Mouse (Mus musculus): ENCODE measurements around the gene Ttf2. TPM values are rescaled to one million over a fixed set of nuclear protein-coding genes. Genes with fewer than 3 reads are reported as not detected.

Ttf2 gene
- polyA plus RNA-seq, 1 experiment from 2014 or later: 6.7 TPM

- ATAC-seq (ENCODE audit: insufficient read depth): no peak
- Histone ChIP-seq H3K4me2 (no peak overlapping the region), H3K4me3 (replicated peaks) (no peak overlapping the region), H3K27me3 (no peaks in the 10 kb centered on the region), H3K9me3 (replicated peaks) (no peaks in the 10 kb centered on the region), H3K27ac (replicated peaks) (no peak overlapping the region), H3K4me1 (replicated peaks) (no peaks in the 10 kb centered on the region; the same call in 1 of the 2 replicates), H3K9ac (no peak overlapping the region), H3K36me3 (replicated peaks) (no peaks in the 10 kb centered on the region)
- WGBS (ENCODE audit: insufficient replicate concordance): 67% methylated on average over 6 of the region's 6 CpGs
Measured at GRCm38 (mm10) chr3:101005392-101005791, 35.9 kb upstream of the Ttf2 start.

- H3K9me3 ChIP-seq (replicated peaks): no peaks in the 10 kb centered on the region
- no peaks in the 10 kb centered on the region for H3K27me3 ChIP-seq
- no peaks in the 10 kb centered on the region; the same call in 1 of the 2 replicates for H3K4me1 ChIP-seq (replicated peaks)
- H3K9ac ChIP-seq: no peak overlapping the region
- 0 out of 2 replicates have a peak overlapping the region, but pooled peaks have one; percentile 3 for H3K4me2 ChIP-seq
- 0 out of 2 replicates have a peak overlapping the region, but pooled peaks have one; percentile 25 for H3K27ac ChIP-seq (replicated peaks)
- no peak overlapping the region for H3K4me3 ChIP-seq (replicated peaks)
- H3K36me3 ChIP-seq (replicated peaks): no peaks in the 10 kb centered on the region
- 33% methylated on average over 15 of the region's 15 CpGs for WGBS (ENCODE audit: insufficient replicate concordance)
- no peak for ATAC-seq (ENCODE audit: insufficient read depth)
Measured at GRCm38 (mm10) chr3:101003575-101004356, 34.3 kb upstream of the Ttf2 start.

- ATAC-seq (ENCODE audit: insufficient read depth): no peak
- H3K4me1 ChIP-seq (replicated peaks): 0 out of 2 replicates have a peak, but pooled peaks cover 4% of the 10 kb centered on the region
- no peak overlapping the region for H3K4me3 ChIP-seq (replicated peaks)
- no peaks in the 10 kb centered on the region for H3K36me3 ChIP-seq (replicated peaks)
- no peaks in the 10 kb centered on the region for H3K9me3 ChIP-seq (replicated peaks)
- no peaks in the 10 kb centered on the region for H3K27me3 ChIP-seq
- H3K4me2 ChIP-seq: no peak overlapping the region
- H3K9ac ChIP-seq: no peak overlapping the region
- 21% methylated on average over 2 of the region's 2 CpGs for WGBS (ENCODE audit: insufficient replicate concordance)
- H3K27ac ChIP-seq (replicated peaks): no peak overlapping the region
Measured at GRCm38 (mm10) chr3:100999732-101000131, 30.3 kb upstream of the Ttf2 start.

- H3K4me1 ChIP-seq (replicated peaks): 0 out of 2 replicates have a peak, but pooled peaks cover 4% of the 10 kb centered on the region
- H3K27me3 ChIP-seq: no peaks in the 10 kb centered on the region
- no peak overlapping the region for H3K4me3 ChIP-seq (replicated peaks)
- no peak overlapping the region for H3K9ac ChIP-seq
- 0 out of 2 replicates have a peak overlapping the region, but pooled peaks have one; percentile 18 for H3K4me2 ChIP-seq
- no peak overlapping the region for H3K27ac ChIP-seq (replicated peaks)
- 18% methylated on average over 6 of the region's 6 CpGs for WGBS (ENCODE audit: insufficient replicate concordance)
- H3K9me3 ChIP-seq (replicated peaks): no peaks in the 10 kb centered on the region
- peak; percentile 28; the same call in 1 of the 2 replicates for ATAC-seq (ENCODE audit: insufficient read depth)
- no peaks in the 10 kb centered on the region for H3K36me3 ChIP-seq (replicated peaks)
Measured at GRCm38 (mm10) chr3:100998904-100999340, 29.5 kb upstream of the Ttf2 start.

- no peaks in the 10 kb centered on the region for H3K36me3 ChIP-seq (replicated peaks)
- H3K4me1 ChIP-seq (replicated peaks): 0 out of 2 replicates have a peak, but pooled peaks cover 4% of the 10 kb centered on the region
- WGBS (ENCODE audit: insufficient replicate concordance): 54% methylated on average over 10 of the region's 10 CpGs
- no peaks in the 10 kb centered on the region for H3K27me3 ChIP-seq
- no peaks in the 10 kb centered on the region for H3K9me3 ChIP-seq (replicated peaks)
- no peak overlapping the region for H3K27ac ChIP-seq (replicated peaks)
- no peak overlapping the region for H3K9ac ChIP-seq
- no peak overlapping the region for H3K4me3 ChIP-seq (replicated peaks)
- ATAC-seq (ENCODE audit: insufficient read depth): no peak
- H3K4me2 ChIP-seq: no peak overlapping the region
Measured at GRCm38 (mm10) chr3:100997785-100998570, 28.5 kb upstream of the Ttf2 start.

- no peak for ATAC-seq (ENCODE audit: insufficient read depth)
- 0 out of 2 replicates have a peak, but pooled peaks cover 4% of the 10 kb centered on the region for H3K4me1 ChIP-seq (replicated peaks)
- H3K4me3 ChIP-seq (replicated peaks): no peak overlapping the region
- no peaks in the 10 kb centered on the region for H3K36me3 ChIP-seq (replicated peaks)
- H3K27ac ChIP-seq (replicated peaks): no peak overlapping the region
- no peak overlapping the region for H3K9ac ChIP-seq
- H3K27me3 ChIP-seq: no peaks in the 10 kb centered on the region
- no peaks in the 10 kb centered on the region for H3K9me3 ChIP-seq (replicated peaks)
- no peak overlapping the region for H3K4me2 ChIP-seq
- 61% methylated on average over 4 of the region's 4 CpGs for whole genome bisulfite sequencing (ENCODE audit: insufficient replicate concordance)
Measured at GRCm38 (mm10) chr3:100994252-100994651, 24.8 kb upstream of the Ttf2 start.

GRCm38 (mm10) chr3:100993718-100994117, 24.3 kb upstream of the Ttf2 start:
- Histone ChIP-seq H3K9me3 (replicated peaks) (no peaks in the 10 kb centered on the region), H3K9ac (no peak overlapping the region), H3K4me2 (peak overlapping the region; percentile 20; the same call in 1 of the 2 replicates), H3K4me1 (replicated peaks) (0 out of 2 replicates have a peak, but pooled peaks cover 4% of the 10 kb centered on the region), H3K4me3 (replicated peaks) (no peak overlapping the region), H3K36me3 (replicated peaks) (no peaks in the 10 kb centered on the region), H3K27me3 (no peaks in the 10 kb centered on the region), H3K27ac (replicated peaks) (no peak overlapping the region)
- WGBS (ENCODE audit: insufficient replicate concordance): 20% methylated on average over 15 of the region's 15 CpGs
- ATAC-seq (ENCODE audit: insufficient read depth): no peak

GRCm38 (mm10) chr3:100993158-100993557, 23.7 kb upstream of the Ttf2 start:
- ATAC-seq (ENCODE audit: insufficient read depth): no peak
- no peak overlapping the region for H3K27ac ChIP-seq (replicated peaks)
- 53% methylated on average over 7 of the region's 7 CpGs for WGBS (ENCODE audit: insufficient replicate concordance)

GRCm38 (mm10) chr3:100990231-100990630, 20.8 kb upstream of the Ttf2 start:
- H3K4me1 ChIP-seq (replicated peaks): no peaks in the 10 kb centered on the region
- H3K9me3 ChIP-seq (replicated peaks): no peaks in the 10 kb centered on the region
- H3K4me2 ChIP-seq: no peak overlapping the region
- H3K27ac ChIP-seq (replicated peaks): no peak overlapping the region
- no peak overlapping the region for H3K4me3 ChIP-seq (replicated peaks)
- H3K9ac ChIP-seq: no peak overlapping the region
- H3K27me3 ChIP-seq: no peaks in the 10 kb centered on the region
- H3K36me3 ChIP-seq (replicated peaks): no peaks in the 10 kb centered on the region
- ATAC-seq (ENCODE audit: insufficient read depth): no peak
- WGBS (ENCODE audit: insufficient replicate concordance): 19% methylated on average over 1 of the region's 1 CpGs

More at GRCm38 (mm10) chr3:100993158-100993557, 23.7 kb upstream of the Ttf2 start:
- H3K9me3 ChIP-seq (replicated peaks): no peaks in the 10 kb centered on the region
- no peaks in the 10 kb centered on the region for H3K36me3 ChIP-seq (replicated peaks)
- H3K4me1 ChIP-seq (replicated peaks): 0 out of 2 replicates have a peak, but pooled peaks cover 4% of the 10 kb centered on the region
- no peaks in the 10 kb centered on the region for H3K27me3 ChIP-seq
- H3K4me3 ChIP-seq (replicated peaks): no peak overlapping the region
- H3K9ac ChIP-seq: no peak overlapping the region
- H3K4me2 ChIP-seq: no peak overlapping the region

- no peak for ATAC-seq (ENCODE audit: insufficient read depth)
- 59% methylated on average over 12 of the region's 12 CpGs for WGBS (ENCODE audit: insufficient replicate concordance)
- H3K27ac ChIP-seq (replicated peaks): no peak overlapping the region
- H3K36me3 ChIP-seq (replicated peaks): no peaks in the 10 kb centered on the region
- H3K9ac ChIP-seq: no peak overlapping the region
- no peak overlapping the region for H3K4me2 ChIP-seq
- no peak overlapping the region for H3K4me3 ChIP-seq (replicated peaks)
- no peaks in the 10 kb centered on the region for H3K27me3 ChIP-seq
- H3K9me3 ChIP-seq (replicated peaks): no peaks in the 10 kb centered on the region
- H3K4me1 ChIP-seq (replicated peaks): no peaks in the 10 kb centered on the region
Measured at GRCm38 (mm10) chr3:100989417-100989816, 20.0 kb upstream of the Ttf2 start.

- 29% methylated on average over 8 of the region's 8 CpGs for WGBS (ENCODE audit: insufficient replicate concordance)
- H3K4me2 ChIP-seq: no peak overlapping the region
- H3K27me3 ChIP-seq: peaks cover 8% of the 10 kb centered on the region; the same call in 1 of the 2 replicates
- H3K4me3 ChIP-seq (replicated peaks): no peak overlapping the region
- no peak overlapping the region for H3K27ac ChIP-seq (replicated peaks)
- no peak overlapping the region for H3K9ac ChIP-seq
- H3K9me3 ChIP-seq (replicated peaks): no peaks in the 10 kb centered on the region
- no peaks in the 10 kb centered on the region for H3K4me1 ChIP-seq (replicated peaks)
- no peaks in the 10 kb centered on the region for H3K36me3 ChIP-seq (replicated peaks)
- ATAC-seq (ENCODE audit: insufficient read depth): no peak
Measured at GRCm38 (mm10) chr3:100979290-100979689, 9.8 kb upstream of the Ttf2 start.

All from liver, embryonic 15.5 days (tissue).